Mouse (Mus musculus) limb, embryonic 11.5 days (tissue): Measurements from ENCODE around the gene Micall1. TPM values are rescaled to one million over a fixed set of nuclear protein-coding genes. Genes with fewer than 3 reads are reported as not detected.

Source experiments
- ATAC-seq: fragments of 200-750 bp; cut with Nextera tagmentation; 2 replicates; pipeline ENCODE4 v1.8.0; 2017; ENCODE audit warnings: low read depth; ENCODE audit not compliant: insufficient number of reproducible peaks, low FRiP score, low TSS enrichment
- DNase-seq: peaks from one replicate; pipeline ENCODE4 v3.0.0-alpha.2; 2015; ENCODE audit warnings: low spot score
- H3K27ac ChIP-seq: fragments of 300-500 bp; sonication (generic); replicated peaks from 2 replicates; pipeline ENCODE4 v1.5.1; 2014; ENCODE audit warnings: low read depth, mild to moderate bottlenecking, low read length
- H3K27me3 ChIP-seq: fragments of 300-500 bp; sonication (generic); 2 replicates; pipeline ENCODE4 v1.6.1; 2014; ENCODE audit warnings: mild to moderate bottlenecking, low read length, mixed read lengths; ENCODE audit not compliant: control insufficient read depth, insufficient read depth
- H3K36me3 ChIP-seq: fragments of 300-500 bp; sonication (generic); 2 replicates; pipeline ENCODE4 v1.6.1; 2014; ENCODE audit warnings: mild to moderate bottlenecking, low read length, moderate library complexity, mixed read lengths; ENCODE audit not compliant: control insufficient read depth, insufficient read depth
- H3K4me1 ChIP-seq: fragments of 300-500 bp; sonication (generic); 2 replicates; pipeline ENCODE4 v1.6.1; 2014; ENCODE audit warnings: low read length, mixed read lengths; ENCODE audit not compliant: control insufficient read depth, insufficient read depth
- H3K4me2 ChIP-seq: fragments of 300-500 bp; sonication (generic); 2 replicates; pipeline ENCODE4 v1.6.1; 2014; ENCODE audit warnings: low read depth, mild to moderate bottlenecking, moderate library complexity; ENCODE audit not compliant: severe bottlenecking
- H3K4me3 ChIP-seq: fragments of 300-500 bp; sonication (generic); 2 replicates; pipeline ENCODE4 v1.5.1; 2014; ENCODE audit warnings: low read depth, low read length
- H3K9ac ChIP-seq: fragments of 300-500 bp; sonication (generic); 2 replicates; pipeline ENCODE4 v1.6.1; 2014; ENCODE audit warnings: mild to moderate bottlenecking, low read length
- H3K9me3 ChIP-seq: fragments of 300-500 bp; sonication (generic); 2 replicates; pipeline ENCODE4 v1.6.1; 2016; ENCODE audit warnings: low read length; ENCODE audit not compliant: control insufficient read depth
- WGBS: fragments of 180-500 bp; shearing (Covaris S2); extraction: QIAGEN DNeasy Blood & Tissue Kit; methylation state at CpG from one replicate; pipeline ENCODE4 v1.1.7; 2014; 5-methylcytosine and 5-hydroxymethylcytosine counted together
- polyA plus RNA-seq: library from polyadenylated mRNA; unstranded; fragments of >200 nt; fragmentation: Nextera tagmentation; extraction: Ambion mirVana; gene quantifications from 2 replicates; pipeline ENCODE4 v1.2.1, GENCODE M21; 2014

Gene Micall1
- polyA plus RNA-seq, 1 experiment from 2014 or later: 7.8 TPM

- peaks cover 28% of the 10 kb centered on the region for H3K36me3 ChIP-seq
- WGBS: 81% methylated on average over 7 of the region's 7 CpGs
- no peak overlapping the region for H3K4me3 ChIP-seq
- no peak overlapping the region for H3K4me2 ChIP-seq
- H3K27me3 ChIP-seq: no peaks in the 10 kb centered on the region
- H3K4me1 ChIP-seq: no peaks in the 10 kb centered on the region
- no peak overlapping the region for H3K9ac ChIP-seq
- no peak overlapping the region for H3K27ac ChIP-seq
- ATAC-seq: no peak
- no peaks in the 10 kb centered on the region for H3K9me3 ChIP-seq
- DNase-seq: no peak
Observed at GRCm38 (mm10) chr15:79093083-79093839, 15.4 kb upstream of the Micall1 start.

DNA sequence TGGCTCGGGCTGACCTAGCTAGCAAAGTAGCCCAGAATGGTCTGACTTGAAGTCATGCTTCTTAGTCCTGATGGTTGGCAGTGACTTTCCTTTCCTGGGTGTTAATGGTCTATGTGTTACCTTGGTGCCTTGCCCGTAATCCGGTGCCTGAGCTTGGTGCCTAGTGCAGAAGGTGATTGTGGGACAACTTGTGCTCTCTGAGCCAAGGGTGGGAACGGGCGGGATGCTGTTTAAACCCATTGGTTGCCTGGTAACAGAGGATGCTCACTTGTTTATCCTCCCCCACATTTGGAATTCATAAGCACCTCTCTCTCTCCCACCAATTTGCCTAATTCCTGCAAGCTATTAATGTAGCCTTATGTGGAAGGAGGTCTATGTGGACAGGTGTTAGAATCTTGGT is 13.2 kb upstream of the Micall1 start:
- no peak overlapping the region for H3K9ac ChIP-seq
- H3K9me3 ChIP-seq: no peaks in the 10 kb centered on the region
- H3K27me3 ChIP-seq: no peaks in the 10 kb centered on the region
- DNase-seq: no peak
- ATAC-seq: no peak
- H3K4me3 ChIP-seq: no peak overlapping the region
- H3K36me3 ChIP-seq: peaks cover 18% of the 10 kb centered on the region
- no peak overlapping the region for H3K27ac ChIP-seq
- 94% methylated on average over 5 of the region's 5 CpGs for WGBS
- no peaks in the 10 kb centered on the region for H3K4me1 ChIP-seq
- no peak overlapping the region for H3K4me2 ChIP-seq

- H3K4me1 ChIP-seq: no peaks in the 10 kb centered on the region
Observed at GRCm38 (mm10) chr15:79096556-79096955, 12.1 kb upstream of the Micall1 start.

GRCm38 (mm10) chr15:79097135-79097534 is 11.6 kb upstream of the Micall1 start:
- Histone ChIP-seq H3K4me3 (no peak overlapping the region), H3K36me3 (peaks cover 10% of the 10 kb centered on the region), H3K9me3 (no peaks in the 10 kb centered on the region), H3K27ac (no peak overlapping the region), H3K27me3 (no peaks in the 10 kb centered on the region), H3K9ac (no peak overlapping the region), H3K4me1 (no peaks in the 10 kb centered on the region), H3K4me2 (no peak overlapping the region)
- no peak for ATAC-seq
- DNase-seq: no peak
- WGBS: 44% methylated on average over 2 of the region's 2 CpGs

More at GRCm38 (mm10) chr15:79096556-79096955, 12.1 kb upstream of the Micall1 start:
- H3K4me2 ChIP-seq: no peak overlapping the region
- H3K36me3 ChIP-seq: peaks cover 13% of the 10 kb centered on the region
- H3K27ac ChIP-seq: no peak overlapping the region; the same call in 1 of the 2 replicates
- WGBS: 72% methylated on average over 3 of the region's 3 CpGs
- no peak overlapping the region for H3K4me3 ChIP-seq
- no peak overlapping the region for H3K9ac ChIP-seq
- no peaks in the 10 kb centered on the region for H3K27me3 ChIP-seq
- H3K9me3 ChIP-seq: no peaks in the 10 kb centered on the region
- no peak for DNase-seq
- no peak for ATAC-seq

- no peaks in the 10 kb centered on the region for H3K9me3 ChIP-seq
- ATAC-seq: no peak
- H3K27ac ChIP-seq: no peak overlapping the region
- WGBS: 50% methylated on average over 6 of the region's 6 CpGs
- no peaks in the 10 kb centered on the region for H3K27me3 ChIP-seq
- no peak for DNase-seq
- H3K4me1 ChIP-seq: no peaks in the 10 kb centered on the region
- H3K36me3 ChIP-seq: peaks cover 7% of the 10 kb centered on the region
- H3K4me3 ChIP-seq: no peak overlapping the region
- no peak overlapping the region for H3K9ac ChIP-seq
- no peak overlapping the region for H3K4me2 ChIP-seq
Observed at GRCm38 (mm10) chr15:79097611-79098025, 11.1 kb upstream of the Micall1 start.

GRCm38 (mm10) chr15:79098220-79098619 is 10.5 kb upstream of the Micall1 start:
- DNase-seq: no peak
- Histone ChIP-seq H3K9me3 (no peaks in the 10 kb centered on the region), H3K4me1 (no peaks in the 10 kb centered on the region), H3K27me3 (no peaks in the 10 kb centered on the region), H3K36me3 (peaks cover 7% of the 10 kb centered on the region), H3K4me3 (no peak overlapping the region), H3K9ac (no peak overlapping the region), H3K27ac (no peak overlapping the region), H3K4me2 (no peak overlapping the region)
- ATAC-seq: no peak
- WGBS: 55% methylated on average over 5 of the region's 5 CpGs

- no peak overlapping the region for H3K27ac ChIP-seq
- no peaks in the 10 kb centered on the region for H3K27me3 ChIP-seq
- ATAC-seq (no peak), DNase-seq (no peak)
- H3K9me3 ChIP-seq: no peaks in the 10 kb centered on the region
- H3K4me3 ChIP-seq: no peak overlapping the region
- H3K4me2 ChIP-seq: no peak overlapping the region
- peaks cover 4% of the 10 kb centered on the region for H3K36me3 ChIP-seq
- WGBS: 54% methylated on average over 7 of the region's 7 CpGs
- no peaks in the 10 kb centered on the region for H3K4me1 ChIP-seq
- no peak overlapping the region for H3K9ac ChIP-seq
Observed at GRCm38 (mm10) chr15:79098868-79099267, 9.8 kb upstream of the Micall1 start.

- H3K27me3 ChIP-seq: no peaks in the 10 kb centered on the region
- H3K4me1 ChIP-seq: no peaks in the 10 kb centered on the region
- no peak for ATAC-seq
- 71% methylated on average over 4 of the region's 4 CpGs for WGBS
- H3K9ac ChIP-seq: no peak overlapping the region
- DNase-seq: no peak
- no peaks in the 10 kb centered on the region; the same call in none of the 2 replicates for H3K36me3 ChIP-seq
- no peak overlapping the region for H3K27ac ChIP-seq
- no peak overlapping the region for H3K4me2 ChIP-seq
- no peak overlapping the region for H3K4me3 ChIP-seq
- H3K9me3 ChIP-seq: no peaks in the 10 kb centered on the region
Observed at GRCm38 (mm10) chr15:79099456-79099855, 9.2 kb upstream of the Micall1 start.

GRCm38 (mm10) chr15:79100391-79100790 is 8.3 kb upstream of the Micall1 start:
- ATAC-seq (no peak), DNase-seq (no peak)
- Histone ChIP-seq H3K4me1 (no peaks in the 10 kb centered on the region), H3K27ac (no peak overlapping the region), H3K9ac (no peak overlapping the region), H3K4me3 (no peak overlapping the region), H3K27me3 (no peaks in the 10 kb centered on the region), H3K36me3 (no peaks in the 10 kb centered on the region; the same call in none of the 2 replicates), H3K4me2 (no peak overlapping the region), H3K9me3 (no peaks in the 10 kb centered on the region)
- WGBS: 81% methylated on average over 4 of the region's 4 CpGs
